Mouse (Mus musculus): ENCODE data around the gene Cpn2.

- TF ChIP-seq POLR2A (IDR thresholded peaks at IDR 0.05; ENCODE audit: low read depth, low read length), result no peak
- TF ChIP-seq CTCF (conservative IDR thresholded peaks at IDR 0.05; ENCODE audit: insufficient read depth, insufficient read length, low read depth, low read length), result peak; percentile 85
Observed at GRCm38 (mm10) chr16:30236091-30236699, 31.1 kb downstream of the Cpn2 start.

All from kidney, adult 2 months (tissue).